Mouse (Mus musculus): ENCODE results near the gene Mecom. TPM values are rescaled to one million over a fixed set of nuclear protein-coding genes. Genes with fewer than 3 reads are reported as not detected.

Mecom gene
- polyA plus RNA-seq, 1 experiment: not detected

GRCm38 (mm10) chr3:30086139-30086538, 461.7 kb downstream of the Mecom start:
- no peaks in the 10 kb centered on the region for H3K4me1 ChIP-seq (ENCODE audit: control insufficient read depth, insufficient read depth, low read length)
- TF ChIP-seq POLR2A (IDR thresholded peaks at IDR 0.05; ENCODE audit: borderline replicate concordance, low read depth, low read length): no peak
- no peak for TF ChIP-seq CTCF (IDR thresholded peaks at IDR 0.05; ENCODE audit: low read depth, low read length)
- no peak overlapping the region for H3K27ac ChIP-seq (ENCODE audit: insufficient read depth, low read depth, low read length)
- no peak overlapping the region for H3K4me3 ChIP-seq (ENCODE audit: insufficient read depth, low read length)

- TF ChIP-seq POLR2A (IDR thresholded peaks at IDR 0.05; ENCODE audit: borderline replicate concordance, low read depth, low read length): no peak
- H3K4me3 ChIP-seq (ENCODE audit: insufficient read depth, low read length): no peak overlapping the region
- H3K27ac ChIP-seq (ENCODE audit: insufficient read depth, low read depth, low read length): no peak overlapping the region
- H3K4me1 ChIP-seq (ENCODE audit: control insufficient read depth, insufficient read depth, low read length): no peaks in the 10 kb centered on the region
Measured at GRCm38 (mm10) chr3:30083842-30084241, 464.0 kb downstream of the Mecom start.

- no peak overlapping the region for H3K27ac ChIP-seq (ENCODE audit: insufficient read depth, low read depth, low read length)
- no peaks in the 10 kb centered on the region for H3K4me1 ChIP-seq (ENCODE audit: control insufficient read depth, insufficient read depth, low read length)
- H3K4me3 ChIP-seq (ENCODE audit: insufficient read depth, low read length): no peak overlapping the region
- TF ChIP-seq POLR2A (IDR thresholded peaks at IDR 0.05; ENCODE audit: borderline replicate concordance, low read depth, low read length) (no peak), CTCF (IDR thresholded peaks at IDR 0.05; ENCODE audit: low read depth, low read length) (no peak)
Measured at GRCm38 (mm10) chr3:30083268-30083667, 464.5 kb downstream of the Mecom start.

GRCm38 (mm10) chr3:30080827-30081226, 467.0 kb downstream of the Mecom start:
- TF ChIP-seq POLR2A (IDR thresholded peaks at IDR 0.05; ENCODE audit: borderline replicate concordance, low read depth, low read length): no peak
- TF ChIP-seq CTCF (IDR thresholded peaks at IDR 0.05; ENCODE audit: low read depth, low read length): no peak
- Histone ChIP-seq H3K27ac (ENCODE audit: insufficient read depth, low read depth, low read length) (no peak overlapping the region), H3K4me3 (ENCODE audit: insufficient read depth, low read length) (no peak overlapping the region), H3K4me1 (ENCODE audit: control insufficient read depth, insufficient read depth, low read length) (no peaks in the 10 kb centered on the region)

GRCm38 (mm10) chr3:30076522-30076921, 471.3 kb downstream of the Mecom start:
- TF ChIP-seq CTCF (IDR thresholded peaks at IDR 0.05; ENCODE audit: low read depth, low read length) (no peak), POLR2A (IDR thresholded peaks at IDR 0.05; ENCODE audit: borderline replicate concordance, low read depth, low read length) (no peak)
- Histone ChIP-seq H3K27ac (ENCODE audit: insufficient read depth, low read depth, low read length) (no peak overlapping the region), H3K4me3 (ENCODE audit: insufficient read depth, low read length) (no peak overlapping the region), H3K4me1 (ENCODE audit: control insufficient read depth, insufficient read depth, low read length) (no peaks in the 10 kb centered on the region)

GRCm38 (mm10) chr3:30071271-30071670, 476.5 kb downstream of the Mecom start:
- Histone ChIP-seq H3K4me3 (ENCODE audit: insufficient read depth, low read length) (no peak overlapping the region), H3K27ac (ENCODE audit: insufficient read depth, low read depth, low read length) (no peak overlapping the region), H3K4me1 (ENCODE audit: control insufficient read depth, insufficient read depth, low read length) (no peaks in the 10 kb centered on the region)
- TF ChIP-seq CTCF (IDR thresholded peaks at IDR 0.05; ENCODE audit: low read depth, low read length): no peak
- TF ChIP-seq POLR2A (IDR thresholded peaks at IDR 0.05; ENCODE audit: borderline replicate concordance, low read depth, low read length): no peak

- TF ChIP-seq POLR2A (IDR thresholded peaks at IDR 0.05; ENCODE audit: borderline replicate concordance, low read depth, low read length): no peak
- no peak for TF ChIP-seq CTCF (IDR thresholded peaks at IDR 0.05; ENCODE audit: low read depth, low read length)
Measured at GRCm38 (mm10) chr3:30066519-30066918, 481.3 kb downstream of the Mecom start.

GRCm38 (mm10) chr3:30060058-30060457, 487.8 kb downstream of the Mecom start:
- no peak overlapping the region for H3K4me3 ChIP-seq (ENCODE audit: insufficient read depth, low read length)
- TF ChIP-seq POLR2A (IDR thresholded peaks at IDR 0.05; ENCODE audit: borderline replicate concordance, low read depth, low read length) (no peak), CTCF (IDR thresholded peaks at IDR 0.05; ENCODE audit: low read depth, low read length) (no peak)
- H3K27ac ChIP-seq (ENCODE audit: insufficient read depth, low read depth, low read length): no peak overlapping the region
- H3K4me1 ChIP-seq (ENCODE audit: control insufficient read depth, insufficient read depth, low read length): no peaks in the 10 kb centered on the region

More at GRCm38 (mm10) chr3:30066519-30066918, 481.3 kb downstream of the Mecom start:
- no peak overlapping the region for H3K27ac ChIP-seq (ENCODE audit: insufficient read depth, low read depth, low read length)
- no peaks in the 10 kb centered on the region for H3K4me1 ChIP-seq (ENCODE audit: control insufficient read depth, insufficient read depth, low read length)
- H3K4me3 ChIP-seq (ENCODE audit: insufficient read depth, low read length): no peak overlapping the region

- Histone ChIP-seq H3K4me1 (ENCODE audit: control insufficient read depth, insufficient read depth, low read length) (no peaks in the 10 kb centered on the region), H3K4me3 (ENCODE audit: insufficient read depth, low read length) (no peak overlapping the region), H3K27ac (ENCODE audit: insufficient read depth, low read depth, low read length) (no peak overlapping the region)
- no peak for TF ChIP-seq CTCF (IDR thresholded peaks at IDR 0.05; ENCODE audit: low read depth, low read length)
- no peak for TF ChIP-seq POLR2A (IDR thresholded peaks at IDR 0.05; ENCODE audit: borderline replicate concordance, low read depth, low read length)
Measured at GRCm38 (mm10) chr3:30059615-30060014, 488.2 kb downstream of the Mecom start.

GRCm38 (mm10) chr3:30051287-30051686, 496.5 kb downstream of the Mecom start:
- H3K4me3 ChIP-seq (ENCODE audit: insufficient read depth, low read length): no peak overlapping the region
- no peak overlapping the region for H3K27ac ChIP-seq (ENCODE audit: insufficient read depth, low read depth, low read length)
- TF ChIP-seq POLR2A (IDR thresholded peaks at IDR 0.05; ENCODE audit: borderline replicate concordance, low read depth, low read length): no peak
- H3K4me1 ChIP-seq (ENCODE audit: control insufficient read depth, insufficient read depth, low read length): no peaks in the 10 kb centered on the region

GRCm38 (mm10) chr3:30050795-30051194, 497.0 kb downstream of the Mecom start:
- Histone ChIP-seq H3K4me3 (ENCODE audit: insufficient read depth, low read length) (no peak overlapping the region), H3K27ac (ENCODE audit: insufficient read depth, low read depth, low read length) (no peak overlapping the region), H3K4me1 (ENCODE audit: control insufficient read depth, insufficient read depth, low read length) (no peaks in the 10 kb centered on the region)
- TF ChIP-seq POLR2A (IDR thresholded peaks at IDR 0.05; ENCODE audit: borderline replicate concordance, low read depth, low read length) (no peak), CTCF (IDR thresholded peaks at IDR 0.05; ENCODE audit: low read depth, low read length) (no peak)
